Mouse (Mus musculus) 3T3-L1 (cell line): Measurements from ENCODE around the gene Gm47791.

Source experiments
- DNase-seq: peaks from one replicate; pipeline ENCODE4 v3.0.0-alpha.2; 2015; ENCODE audit warnings: low read depth, low spot score

Gene Gm47791

DNA sequence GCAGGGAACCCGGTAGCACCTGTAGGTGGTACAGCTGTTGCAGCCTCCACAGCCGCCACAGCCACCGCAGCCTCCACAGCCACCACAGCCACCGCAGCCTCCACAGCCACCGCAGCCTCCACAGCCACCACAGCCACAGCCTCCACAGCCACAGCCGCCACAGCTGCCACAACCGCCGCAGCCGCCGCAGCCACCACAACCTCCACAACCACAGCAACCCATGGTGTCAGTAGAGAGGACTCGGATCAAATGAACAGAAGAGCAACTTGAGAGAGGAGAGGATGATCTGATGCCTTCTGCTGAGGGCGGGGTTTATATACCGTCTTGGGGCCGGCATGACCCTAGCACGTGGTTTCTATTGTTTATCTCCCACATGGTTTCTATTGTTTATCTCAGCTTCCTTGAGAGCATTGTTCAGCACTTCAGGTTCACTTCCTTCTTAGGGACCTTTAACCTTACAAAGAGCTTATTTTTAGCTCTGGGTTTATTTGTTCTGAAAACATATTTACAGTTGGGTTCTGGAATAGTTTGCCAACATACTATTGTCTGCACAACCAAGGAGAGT lies at the start of gene Gm47791:
Gm47791 (minus strand) TSS at position 222 of the 565 bp plus-strand sequence.
- DNase-seq: no peak

DNA sequence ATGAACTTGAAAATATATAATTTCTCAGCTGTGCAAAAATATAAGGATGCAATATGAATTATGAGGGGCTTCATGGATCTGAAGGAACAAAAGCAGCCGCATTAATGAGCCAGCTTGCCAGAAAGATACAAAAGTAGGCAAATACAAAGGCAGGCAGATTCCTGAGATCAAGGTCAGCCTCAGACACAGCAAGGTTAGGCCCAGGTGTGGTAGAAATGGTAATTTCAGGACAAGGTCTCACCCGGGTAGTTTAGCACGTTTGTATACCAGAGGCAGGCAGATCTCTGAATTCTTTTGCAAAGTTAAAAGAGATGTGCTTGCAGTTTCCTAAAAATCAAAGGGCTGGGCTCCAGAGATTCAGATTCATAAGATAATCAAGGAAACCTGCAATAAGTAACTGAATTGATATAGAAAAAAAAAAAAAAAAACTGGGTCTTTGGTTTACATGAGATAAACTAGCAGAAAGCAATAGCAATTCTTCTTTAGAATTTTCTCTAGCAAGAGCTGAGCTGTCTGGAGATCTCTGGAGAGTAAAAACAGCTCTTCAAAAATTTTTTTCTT lies 49.7 kb upstream of the Gm47791 start:
- DNase-seq: no peak

DNA sequence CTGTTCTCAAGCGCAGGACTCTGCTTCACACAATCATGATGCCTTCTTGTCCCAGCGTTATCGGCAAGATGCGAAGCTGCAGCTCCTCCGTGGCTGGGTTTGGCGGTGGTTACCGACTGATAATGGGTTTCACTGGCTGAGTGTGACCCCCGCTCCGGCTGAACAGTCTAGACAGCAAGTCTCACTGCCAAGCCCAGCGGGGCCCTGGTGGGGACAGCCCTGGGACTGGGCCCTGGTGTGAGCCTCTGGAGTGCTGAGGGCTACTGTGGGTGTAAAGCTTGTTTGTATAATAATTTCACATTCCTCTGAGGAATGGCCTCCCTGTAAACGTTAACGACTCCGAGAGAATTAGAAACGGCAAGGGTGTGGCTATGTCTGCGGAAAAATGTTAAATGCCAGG lies 49.1 kb upstream of the Gm47791 start:
- no peak for DNase-seq

DNA sequence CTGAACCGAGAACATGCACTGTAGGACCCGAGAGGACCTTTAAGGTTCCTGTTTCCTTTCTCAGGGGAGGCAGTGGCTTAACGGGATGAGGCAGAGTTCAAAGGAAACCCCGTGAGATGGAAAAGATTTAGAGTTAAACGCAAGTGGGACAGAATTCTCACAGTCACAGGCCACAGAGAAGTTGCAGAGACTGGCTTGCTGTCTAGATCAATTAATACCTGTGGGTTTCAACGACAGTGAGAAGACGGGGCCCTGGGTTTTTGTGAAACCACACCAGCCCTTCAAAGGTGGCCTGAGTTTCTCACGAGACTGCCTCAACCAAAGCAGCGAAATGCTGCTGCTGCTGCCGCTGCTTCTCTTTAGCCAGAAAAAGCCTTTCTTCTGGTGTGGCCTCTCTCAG lies 48.3 kb upstream of the Gm47791 start:
- DNase-seq: no peak

DNA sequence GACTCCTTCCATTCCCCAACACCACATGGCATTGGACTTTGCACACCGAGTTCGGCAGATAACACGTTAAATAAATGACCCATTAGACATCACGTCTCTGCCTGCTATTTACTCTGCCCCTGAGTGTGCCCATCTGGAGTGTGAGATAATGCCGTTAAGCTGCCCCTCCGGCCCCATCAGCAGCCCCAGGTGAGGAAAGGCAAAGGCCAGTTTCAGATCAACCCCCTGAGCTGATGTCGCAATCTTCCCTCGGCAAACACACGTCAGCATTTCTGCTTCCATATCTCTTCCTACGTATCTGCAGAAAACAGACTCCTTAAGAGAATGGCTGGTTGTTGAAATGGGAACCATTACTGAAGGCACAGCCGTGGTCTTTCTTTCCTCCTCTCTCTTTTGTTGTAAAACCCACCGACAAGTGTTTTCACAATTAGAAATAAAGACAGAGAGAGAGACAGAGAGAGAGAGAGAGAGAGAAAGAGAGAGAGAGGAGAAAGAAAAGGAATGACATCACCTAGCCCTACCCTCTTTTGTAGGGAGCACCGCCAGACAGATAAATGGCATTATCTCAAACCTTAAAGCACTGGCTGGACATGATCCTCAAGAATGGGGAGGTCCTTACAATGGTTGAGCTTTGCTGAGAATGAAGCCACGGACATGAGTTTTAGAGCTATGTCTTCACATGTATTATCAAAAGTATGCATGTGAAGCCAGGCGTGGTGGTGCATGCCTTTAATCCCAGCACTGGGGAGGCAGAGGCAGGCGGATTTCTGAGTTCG lies 45.1 kb upstream of the Gm47791 start:
- DNase-seq: no peak

DNA sequence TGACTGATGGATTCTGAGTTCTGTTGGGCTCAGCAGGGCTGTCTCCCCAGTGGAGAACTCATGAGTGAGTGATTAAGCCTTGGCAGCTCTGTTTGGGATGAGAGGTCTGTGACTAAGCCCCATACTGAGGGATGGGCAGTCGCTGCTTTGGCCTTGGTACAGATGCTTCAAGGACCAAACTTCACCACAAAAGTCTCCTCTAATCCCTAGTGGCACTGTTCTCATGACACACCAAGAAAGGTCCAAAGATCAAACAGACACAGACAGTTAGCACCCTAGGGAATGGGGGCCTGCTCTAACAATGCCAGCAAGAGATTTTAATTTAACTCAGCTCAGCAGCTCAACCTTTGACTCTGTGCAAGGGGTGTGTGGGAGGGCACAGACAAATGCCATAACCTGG lies 40.7 kb upstream of the Gm47791 start:
- peak; percentile 85 for DNase-seq

DNA sequence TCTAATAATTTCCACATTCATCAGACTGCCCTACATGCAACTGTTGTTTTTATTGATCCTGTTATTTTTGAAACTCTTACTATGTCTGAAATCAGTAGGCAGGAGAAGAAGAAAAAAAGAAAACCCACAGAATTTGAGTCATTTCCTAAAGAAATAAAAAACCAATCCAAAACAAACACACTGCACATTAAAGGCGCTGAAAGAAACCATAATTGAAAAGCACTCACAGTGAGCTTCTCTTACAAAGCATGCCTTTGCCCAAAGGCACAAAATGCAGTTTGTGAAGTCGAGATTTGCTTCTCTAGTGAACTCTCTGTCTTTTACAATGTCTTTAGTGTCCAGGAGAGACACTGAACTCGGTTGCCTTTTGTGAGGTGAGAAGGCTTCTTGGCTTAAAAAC lies 37.5 kb upstream of the Gm47791 start:
- peak; percentile 65 for DNase-seq

DNA sequence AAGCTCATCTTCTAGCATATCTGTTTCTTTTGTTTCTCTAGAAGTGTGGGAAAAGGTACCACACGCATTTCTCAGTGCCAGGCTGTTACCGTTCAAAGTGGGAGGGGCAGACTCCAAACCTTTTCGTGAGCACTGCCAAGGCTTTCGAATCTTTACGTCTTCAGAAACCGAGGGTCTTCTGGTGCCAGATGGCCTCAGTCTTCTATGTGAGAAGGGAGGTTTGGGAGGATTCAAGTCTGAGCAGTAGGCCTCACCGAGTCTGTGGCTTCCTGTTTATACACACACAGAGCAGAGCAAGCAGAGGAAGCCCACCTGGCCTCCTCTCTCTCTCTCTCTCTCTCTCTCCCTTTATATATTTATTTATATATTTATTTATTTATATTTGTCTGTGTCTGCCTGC lies 36.2 kb upstream of the Gm47791 start:
- no peak for DNase-seq

DNA sequence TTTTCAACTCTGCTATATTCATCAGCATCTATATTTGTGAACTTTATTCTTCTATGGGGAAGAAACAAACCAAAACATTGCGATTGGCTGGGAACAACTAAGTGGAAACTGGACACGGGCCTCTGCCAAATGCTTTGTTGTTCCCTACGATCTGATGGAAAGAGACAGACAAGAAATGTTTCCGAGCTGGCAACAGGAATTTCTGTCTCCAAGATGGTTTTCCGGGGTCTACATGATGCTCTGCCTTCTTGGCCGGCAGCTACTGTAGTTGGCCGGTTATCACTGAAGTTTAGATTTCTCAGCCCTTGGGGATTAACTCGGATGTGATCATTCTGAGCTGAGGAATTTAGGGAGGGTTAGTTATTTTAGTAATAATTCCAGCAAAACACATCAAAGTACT lies 35.3 kb upstream of the Gm47791 start:
- DNase-seq: no peak

DNA sequence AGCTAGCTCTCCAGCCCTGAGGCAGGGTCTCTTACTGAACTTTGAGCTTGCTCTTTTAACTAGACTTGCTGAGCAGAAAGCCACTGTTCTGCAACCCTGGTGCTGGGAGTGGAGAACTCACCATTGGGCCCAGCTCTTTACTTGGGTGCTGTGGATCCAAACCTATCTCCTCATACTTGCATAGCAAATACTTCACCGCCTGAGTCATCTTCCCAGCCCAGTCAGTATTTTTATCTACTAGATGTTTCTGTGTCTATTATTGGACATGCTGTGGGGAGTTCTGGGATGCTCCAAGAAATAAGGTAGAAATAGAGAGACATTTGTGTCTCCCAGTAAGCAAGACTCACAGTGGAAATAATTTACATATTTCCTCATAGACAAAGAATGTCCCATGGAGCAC lies 33.0 kb upstream of the Gm47791 start:
- DNase-seq: peak; percentile 46

DNA sequence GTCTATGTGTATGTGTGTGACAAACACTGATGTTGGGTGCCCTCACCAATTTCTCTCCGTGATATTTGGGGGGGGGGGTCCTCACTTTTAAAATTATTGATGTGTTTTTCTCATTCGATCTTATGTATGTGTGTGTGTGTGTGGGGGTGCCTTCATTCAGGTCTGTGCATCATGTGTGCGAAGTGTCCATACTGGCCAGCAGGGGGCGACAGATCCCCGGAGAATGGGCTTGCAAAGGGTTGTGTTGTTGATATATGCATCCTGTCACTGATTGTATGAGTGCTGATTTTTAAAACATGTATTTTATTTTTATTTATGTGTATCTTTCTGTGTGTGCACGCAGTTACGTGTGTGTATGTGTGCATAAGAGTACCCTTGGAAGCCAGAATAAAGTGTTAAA lies 32.6 kb upstream of the Gm47791 start:
- DNase-seq: peak; percentile 48

DNA sequence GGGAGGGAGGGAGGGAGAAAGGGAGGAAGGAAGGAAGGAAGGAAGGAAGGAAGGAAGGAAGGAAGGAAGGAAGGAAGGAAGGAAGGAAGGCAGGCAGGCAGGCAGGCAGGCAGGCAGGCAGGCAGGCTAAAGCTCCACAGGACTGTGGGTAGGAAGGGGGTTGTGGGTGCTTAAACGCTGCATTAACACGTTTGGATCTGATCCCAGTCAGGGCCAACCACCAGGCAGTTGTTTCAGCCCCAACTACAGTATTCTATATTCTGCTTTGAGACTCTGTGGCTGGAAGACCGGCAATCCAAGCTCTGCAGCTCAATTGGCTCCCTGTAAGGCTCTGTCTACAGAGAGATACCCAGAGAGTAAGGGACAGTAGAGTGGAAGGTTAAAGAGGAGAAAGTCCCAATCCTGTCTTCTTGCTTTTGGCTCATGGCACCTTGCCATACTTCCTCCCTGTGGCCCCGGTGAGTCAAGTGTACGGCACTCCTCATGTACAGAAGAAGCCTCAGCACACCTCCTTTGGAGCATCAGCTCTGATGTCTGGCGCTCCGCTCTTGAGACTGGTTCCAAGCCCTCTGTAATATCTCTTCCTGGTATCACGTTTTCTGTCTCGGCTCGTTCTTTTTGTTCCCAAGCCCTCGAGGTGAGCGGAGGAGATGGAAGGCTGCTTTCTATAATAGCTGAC lies 30.2 kb upstream of the Gm47791 start:
- peak; percentile 54 for DNase-seq

DNA sequence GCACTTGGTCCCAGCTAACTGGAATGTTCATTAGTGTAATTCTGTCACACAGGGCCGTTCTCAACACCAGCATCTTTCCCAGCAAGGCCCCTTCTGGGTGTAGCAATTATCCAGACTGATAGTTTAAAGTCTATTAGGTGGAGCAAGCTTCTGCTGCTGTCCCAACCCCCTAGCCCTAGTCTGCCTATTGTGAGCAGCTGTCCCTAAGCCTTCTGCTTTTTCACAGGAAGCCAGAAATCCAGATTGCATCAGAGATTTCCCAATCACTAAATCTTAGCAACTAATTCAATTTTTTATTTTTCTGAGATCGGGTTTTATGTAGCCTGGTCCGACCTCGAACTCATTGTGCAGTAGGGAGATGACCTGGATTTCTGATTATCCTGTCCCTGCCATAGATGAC lies 27.9 kb upstream of the Gm47791 start:
- DNase-seq: no peak

DNA sequence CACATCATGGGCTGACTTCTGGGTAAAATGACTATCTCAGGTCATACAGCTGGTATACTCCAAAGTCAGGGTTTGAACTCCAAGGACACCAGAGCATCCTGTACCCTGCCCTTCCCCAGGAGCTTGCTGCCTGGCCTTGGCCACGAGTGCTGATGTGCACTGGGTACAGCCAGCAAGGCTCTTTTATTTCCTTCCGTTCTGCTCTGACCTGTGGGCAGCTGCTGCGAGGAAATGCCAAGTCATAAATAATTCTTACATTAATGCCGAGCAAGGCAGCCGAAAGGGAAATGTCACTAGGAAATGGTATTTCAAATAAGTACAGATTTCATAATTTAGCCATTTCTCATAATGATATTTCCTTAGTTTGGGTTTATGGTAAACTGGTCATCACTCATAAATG lies 27.3 kb upstream of the Gm47791 start:
- DNase-seq: no peak

DNA sequence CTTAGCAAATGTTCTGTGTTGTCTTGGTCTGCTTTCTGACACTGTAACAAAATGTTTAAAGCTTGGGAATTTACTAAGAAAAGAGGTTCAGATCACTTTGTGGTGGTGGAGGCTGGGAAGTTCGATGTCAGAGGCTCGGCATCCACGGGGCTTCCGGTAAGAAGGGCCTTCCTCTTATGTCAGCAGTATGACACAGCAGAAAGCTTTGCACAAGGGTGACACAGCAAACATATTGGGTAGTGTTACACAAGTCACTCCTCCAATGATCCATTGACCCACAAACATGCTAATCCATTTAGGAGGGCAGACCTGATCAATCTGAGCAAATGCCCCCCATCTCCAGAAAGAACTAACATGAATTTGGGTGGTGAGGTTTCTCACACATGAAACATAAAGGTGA lies 26.0 kb upstream of the Gm47791 start:
- DNase-seq: no peak

DNA sequence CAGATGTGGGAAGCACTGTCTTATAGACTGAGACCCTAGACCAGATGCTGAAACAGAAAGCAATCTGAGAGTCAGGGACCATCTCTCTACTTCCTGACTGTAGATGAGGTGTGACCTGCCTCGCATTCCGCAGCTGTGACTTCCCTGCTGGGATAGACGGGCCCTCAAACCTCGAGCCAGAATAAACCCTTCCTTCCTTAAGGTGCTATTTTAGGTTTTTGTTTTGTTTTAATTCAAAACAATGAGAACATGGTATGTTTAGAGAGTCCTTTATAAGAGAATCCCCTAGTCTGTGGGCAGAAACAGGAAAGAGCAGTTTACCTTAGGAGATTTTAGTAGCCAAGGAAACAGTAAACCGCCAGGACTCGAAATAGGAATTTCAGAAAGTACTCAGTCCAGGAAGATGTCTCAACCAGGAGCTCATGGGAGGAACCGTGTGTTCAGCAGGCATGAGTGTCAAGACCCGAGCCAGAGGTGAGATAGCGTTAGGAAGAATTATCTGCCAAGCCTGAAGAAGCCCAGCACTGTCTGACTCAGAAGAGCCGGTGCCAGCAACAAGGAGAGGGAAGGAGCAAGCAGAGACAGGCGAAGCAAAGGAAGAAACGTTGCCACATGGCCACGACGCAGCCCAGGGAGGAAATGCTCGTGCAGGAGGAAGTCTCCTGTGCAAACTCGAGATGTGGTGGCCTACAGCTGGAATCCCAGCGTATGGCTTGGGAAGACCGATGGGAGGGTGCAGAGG lies 24.8 kb upstream of the Gm47791 start:
- DNase-seq: peak; percentile 60

DNA sequence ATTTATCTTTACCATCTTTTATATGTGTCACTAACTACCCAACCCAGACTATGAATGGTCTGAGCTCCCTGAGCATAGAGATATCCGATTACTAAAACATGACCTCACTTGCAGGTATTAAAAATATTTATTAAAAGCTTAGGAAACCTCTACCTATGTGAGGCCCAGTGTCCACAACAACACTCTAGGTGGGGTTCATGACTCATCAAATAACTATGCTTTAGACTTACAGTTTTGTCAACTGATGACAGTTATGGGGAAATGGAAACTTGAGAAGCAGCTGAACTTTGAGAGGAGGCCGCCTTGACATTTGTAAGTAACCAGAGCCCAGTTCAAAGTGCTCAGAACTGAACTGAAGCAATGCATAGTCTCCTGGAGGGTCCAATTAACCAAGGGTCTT lies 24.2 kb upstream of the Gm47791 start:
- DNase-seq: peak; percentile 84

DNA sequence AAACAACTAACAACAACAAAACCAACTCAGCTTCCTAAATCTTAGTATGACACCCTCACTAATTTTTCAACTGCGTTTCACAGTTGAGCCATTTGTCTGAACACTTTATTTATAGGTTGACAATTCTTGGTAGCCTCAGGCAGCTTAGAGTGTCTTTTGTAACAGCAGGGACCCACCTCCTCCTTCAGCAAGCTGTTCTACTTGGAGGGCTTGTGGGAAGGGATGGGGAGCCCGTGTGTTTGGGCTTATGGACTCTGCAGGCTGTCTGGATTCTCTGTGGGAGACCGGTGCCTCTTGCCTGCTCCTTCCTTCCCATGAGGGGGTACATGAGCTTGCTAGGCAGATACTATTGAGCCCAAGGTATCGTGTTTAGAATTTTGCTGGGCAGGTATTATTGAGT lies 22.9 kb upstream of the Gm47791 start:
- no peak for DNase-seq

DNA sequence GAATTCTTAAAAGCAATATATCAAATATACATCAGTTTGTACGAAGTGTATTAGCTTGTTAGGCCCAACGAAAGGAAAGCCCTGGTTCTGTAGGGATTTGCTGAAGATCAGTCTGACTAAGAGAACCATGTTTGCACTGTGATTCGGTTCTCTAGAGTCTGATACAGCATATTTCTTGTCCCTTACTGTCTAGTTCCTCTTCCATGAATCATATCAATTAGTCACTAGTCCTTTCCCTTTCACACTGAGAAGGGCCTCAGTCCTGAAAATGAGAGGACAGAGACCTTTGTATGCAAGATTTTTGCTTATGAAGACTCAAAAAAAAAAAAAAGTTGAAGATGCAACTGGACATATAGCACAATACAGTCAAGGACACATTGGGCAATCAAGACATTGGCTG lies 22.1 kb upstream of the Gm47791 start:
- peak; percentile 69 for DNase-seq

DNA sequence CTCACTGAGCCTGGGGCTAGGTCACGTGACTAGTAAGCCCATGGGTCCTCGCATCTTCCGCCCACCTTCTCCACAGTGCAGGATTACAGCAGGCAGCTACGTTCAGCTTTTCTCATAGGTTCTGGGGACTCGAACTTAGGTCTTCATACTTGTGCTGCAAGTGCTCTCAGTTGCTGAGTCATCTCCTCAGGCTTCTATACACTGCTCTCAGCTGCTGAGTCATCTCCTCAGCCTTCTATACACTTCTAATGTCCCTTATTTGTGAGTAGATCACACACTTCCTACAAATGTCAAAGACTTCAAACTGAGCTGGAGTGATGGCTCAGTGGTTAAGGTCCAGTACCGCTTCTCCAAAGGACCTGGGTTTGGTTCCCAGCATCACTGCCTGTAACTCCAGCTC lies 21.2 kb upstream of the Gm47791 start:
- peak; percentile 47 for DNase-seq

DNA sequence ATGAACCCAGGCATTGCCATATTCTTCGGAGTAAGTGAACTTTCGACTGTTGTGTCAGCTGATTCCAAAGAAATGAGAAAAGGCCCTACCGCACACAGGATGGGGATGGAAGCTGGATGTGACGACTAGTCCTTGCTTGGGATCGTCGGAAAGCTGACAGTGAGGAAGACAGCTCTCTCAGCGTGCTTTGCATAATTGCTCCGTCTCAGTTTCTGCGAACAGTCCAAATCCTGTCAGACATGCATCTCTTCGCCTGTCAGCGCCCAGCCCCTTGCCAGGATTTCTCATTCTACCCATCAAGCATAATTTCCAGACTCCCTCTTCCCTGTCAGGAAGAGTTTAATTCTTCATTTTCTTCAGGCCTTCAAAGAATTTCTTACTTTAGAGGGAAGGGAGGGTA lies 20.1 kb upstream of the Gm47791 start:
- DNase-seq: no peak

DNA sequence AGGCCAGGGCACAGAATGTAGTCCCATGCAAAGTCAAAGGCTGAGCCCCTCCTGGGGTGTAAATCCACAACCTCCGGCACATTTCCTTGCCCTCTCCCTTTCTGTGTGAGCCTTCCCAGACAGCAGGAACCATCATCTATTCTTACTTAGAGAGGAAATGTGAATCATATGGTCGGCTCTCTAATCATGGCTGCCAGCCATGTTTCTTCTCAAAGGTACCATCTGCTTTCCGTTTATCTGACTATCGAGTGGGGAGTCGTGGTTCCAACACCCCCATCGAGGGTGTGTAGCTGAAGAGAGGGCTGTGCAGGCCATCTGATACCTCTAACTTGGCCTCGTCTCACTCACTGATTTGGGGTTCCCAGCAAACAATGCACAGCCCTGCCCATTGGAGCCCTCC lies 17.0 kb upstream of the Gm47791 start:
- peak; percentile 67 for DNase-seq
